Mouse (Mus musculus) spleen, adult 2 months (tissue): ENCODE measurements around the gene Eif4e1b. TPM values are rescaled to one million over a fixed set of nuclear protein-coding genes. Genes with fewer than 3 reads are reported as not detected.

Experiments
- DNase-seq, 2 experiments: peaks; one replicate each; pipeline versions ENCODE4 v3.0.0 to v3.0.0-alpha.2; 2012 to 2021; ENCODE audit warnings: low spot score in 2 of 2, low read depth in 1 of 2
- H3K27ac ChIP-seq: fragments of 200-500 bp; 2 replicates; pipeline ENCODE4 v1.5.1; 2012; ENCODE audit warnings: low read length, inconsistent platforms; ENCODE audit not compliant: insufficient read depth
- H3K27me3 ChIP-seq: fragments of 200-500 bp; 2 replicates; pipeline ENCODE4 v1.6.1; 2012; ENCODE audit warnings: mild to moderate bottlenecking, moderate library complexity, low read length, inconsistent platforms; ENCODE audit not compliant: control insufficient read depth, insufficient read depth
- H3K36me3 ChIP-seq: fragments of 200-500 bp; 2 replicates; pipeline ENCODE4 v1.6.1; 2012; ENCODE audit warnings: mild to moderate bottlenecking, low read length, inconsistent platforms; ENCODE audit not compliant: control insufficient read depth, insufficient read depth
- H3K4me1 ChIP-seq: fragments of 200-500 bp; 2 replicates; pipeline ENCODE4 v1.6.1; 2011; ENCODE audit warnings: inconsistent platforms; ENCODE audit not compliant: control insufficient read depth, insufficient read depth, insufficient read length
- H3K4me3 ChIP-seq: fragments of 200-500 bp; 2 replicates; pipeline ENCODE4 v1.5.1; 2011; ENCODE audit warnings: mild to moderate bottlenecking, inconsistent platforms; ENCODE audit not compliant: insufficient read depth, insufficient read length; ENCODE audit errors: extremely low read depth
- CTCF ChIP-seq: fragments of 200-500 bp; IDR thresholded peaks from 2 replicates; pipeline ENCODE4 v1.5.1; 2011; ENCODE audit warnings: mild to moderate bottlenecking, inconsistent platforms; ENCODE audit not compliant: insufficient read depth, insufficient read length, insufficient replicate concordance; ENCODE audit errors: extremely low read depth
- POLR2A ChIP-seq: fragments of 200-500 bp; IDR thresholded peaks from 2 replicates; pipeline ENCODE4 v1.6.1; 2011; ENCODE audit warnings: low read depth, low read length, inconsistent platforms
- WGBS: fragments of 180-500 bp; shearing (Covaris S2); methylation state at CpG from one replicate; pipeline ENCODE4 v1.1.7; 2018; 5-methylcytosine and 5-hydroxymethylcytosine counted together
- polyA plus RNA-seq: library from polyadenylated mRNA; depleted of rRNA; stranded (reverse); fragments of >200 nt; gene quantifications from 2 replicates; pipeline ENCODE4 v1.2.3, GENCODE M21; 2012; rRNA removed

The Eif4e1b gene
- polyA plus RNA-seq, result not detected in 2 replicates

- DNase-seq, result no peak
- 86% methylated on average over 4 of the region's 4 CpGs for WGBS
- no peak for TF ChIP-seq POLR2A
- TF ChIP-seq CTCF, result no peak
- Histone ChIP-seq H3K27ac (no peak within 1 kb of the TSS), H3K4me3 (no peak within 1 kb of the TSS), H3K27me3 (no peaks in the 10 kb centered on the region), H3K36me3 (no peaks in the 10 kb centered on the region), H3K4me1 (no peaks in the 10 kb centered on the region)
Measured at GRCm38 (mm10) chr13:54783698-54784097, at the start of gene Eif4e1b. Gene Eif4e1b (plus strand): TSS chr13:54783998.

GRCm38 (mm10) chr13:54736931-54737330, 46.9 kb upstream of the Eif4e1b start:
- no peak overlapping the region for H3K4me3 ChIP-seq
- no peak for DNase-seq
- WGBS, result 28% methylated on average over 3 of the region's 3 CpGs

GRCm38 (mm10) chr13:54737488-54738212, 46.1 kb upstream of the Eif4e1b start:
- TF ChIP-seq POLR2A, result no peak
- no peak for TF ChIP-seq CTCF
- 5% methylated on average over 86 of the region's 87 CpGs for WGBS
- DNase-seq, result no peak

More at GRCm38 (mm10) chr13:54736931-54737330, 46.9 kb upstream of the Eif4e1b start:
- no peaks in the 10 kb centered on the region; the same call in 1 of the 2 replicates for H3K4me1 ChIP-seq
- H3K27me3 ChIP-seq, result peaks cover 10% of the 10 kb centered on the region; the same call in 1 of the 2 replicates
- TF ChIP-seq POLR2A, result no peak
- TF ChIP-seq CTCF, result no peak
- H3K36me3 ChIP-seq, result no peaks in the 10 kb centered on the region
- no peak overlapping the region for H3K27ac ChIP-seq

GRCm38 (mm10) chr13:54738213-54738601, 45.6 kb upstream of the Eif4e1b start:
- H3K27me3 ChIP-seq, result peaks cover 10% of the 10 kb centered on the region; the same call in 1 of the 2 replicates
- no peaks in the 10 kb centered on the region; the same call in 1 of the 2 replicates for H3K4me1 ChIP-seq
- DNase-seq, result no peak
- TF ChIP-seq POLR2A (no peak), CTCF (no peak)
- no peaks in the 10 kb centered on the region for H3K36me3 ChIP-seq
- 11% methylated on average over 34 of the region's 34 CpGs for WGBS
- H3K4me3 ChIP-seq, result no peak overlapping the region
- no peak overlapping the region for H3K27ac ChIP-seq

More at GRCm38 (mm10) chr13:54737488-54738212, 46.1 kb upstream of the Eif4e1b start:
- H3K27ac ChIP-seq, result no peak overlapping the region
- no peaks in the 10 kb centered on the region; the same call in 1 of the 2 replicates for H3K4me1 ChIP-seq
- no peak overlapping the region for H3K4me3 ChIP-seq
- H3K36me3 ChIP-seq, result no peaks in the 10 kb centered on the region
- H3K27me3 ChIP-seq, result peaks cover 10% of the 10 kb centered on the region; the same call in 1 of the 2 replicates

- H3K36me3 ChIP-seq, result no peaks in the 10 kb centered on the region
- 45% methylated on average over 6 of the region's 6 CpGs for WGBS
- DNase-seq, result no peak
- no peak overlapping the region for H3K4me3 ChIP-seq
- peaks cover 11% of the 10 kb centered on the region for H3K27me3 ChIP-seq
- no peak overlapping the region for H3K27ac ChIP-seq
- peaks cover 3% of the 10 kb centered on the region; the same call in 1 of the 2 replicates for H3K4me1 ChIP-seq
- TF ChIP-seq POLR2A, result no peak
- TF ChIP-seq CTCF, result no peak
Measured at GRCm38 (mm10) chr13:54746110-54746509, 37.7 kb upstream of the Eif4e1b start.

GRCm38 (mm10) chr13:54746896-54747295, 36.9 kb upstream of the Eif4e1b start:
- Histone ChIP-seq H3K4me3 (no peak overlapping the region), H3K27ac (no peak overlapping the region), H3K27me3 (peaks cover 11% of the 10 kb centered on the region), H3K4me1 (peaks cover 3% of the 10 kb centered on the region; the same call in 1 of the 2 replicates), H3K36me3 (no peaks in the 10 kb centered on the region)
- DNase-seq, result no peak
- 50% methylated on average over 10 of the region's 10 CpGs for WGBS
- TF ChIP-seq CTCF (no peak), POLR2A (no peak)

- Histone ChIP-seq H3K4me3 (no peak overlapping the region), H3K36me3 (no peaks in the 10 kb centered on the region), H3K27ac (no peak overlapping the region), H3K27me3 (peaks cover 11% of the 10 kb centered on the region), H3K4me1 (peaks cover 3% of the 10 kb centered on the region; the same call in 1 of the 2 replicates)
- WGBS, result 82% methylated on average over 8 of the region's 8 CpGs
- DNase-seq, result no peak
- TF ChIP-seq POLR2A, result no peak
- no peak for TF ChIP-seq CTCF
Measured at GRCm38 (mm10) chr13:54748190-54748589, 35.6 kb upstream of the Eif4e1b start.
